Mouse (Mus musculus) thymus, adult 2 months (tissue): Measurements from ENCODE around the gene Btbd9.

Experiments used
- CTCF ChIP-seq: fragments of 200-500 bp; IDR thresholded peaks from 2 replicates; pipeline ENCODE4 v1.5.1; 2012; ENCODE audit warnings: mild to moderate bottlenecking, control low read depth, low read length, moderate library complexity, borderline replicate concordance; ENCODE audit not compliant: control insufficient read depth, poor library complexity, insufficient read depth; ENCODE audit errors: extremely low read depth
- POLR2A ChIP-seq: fragments of 200-500 bp; IDR thresholded peaks from 2 replicates; pipeline ENCODE4 v1.6.1; 2012; ENCODE audit warnings: mild to moderate bottlenecking, low read length, control low read depth, moderate library complexity; ENCODE audit not compliant: control insufficient read depth, poor library complexity, insufficient read depth; ENCODE audit errors: extremely low read depth

DNA sequence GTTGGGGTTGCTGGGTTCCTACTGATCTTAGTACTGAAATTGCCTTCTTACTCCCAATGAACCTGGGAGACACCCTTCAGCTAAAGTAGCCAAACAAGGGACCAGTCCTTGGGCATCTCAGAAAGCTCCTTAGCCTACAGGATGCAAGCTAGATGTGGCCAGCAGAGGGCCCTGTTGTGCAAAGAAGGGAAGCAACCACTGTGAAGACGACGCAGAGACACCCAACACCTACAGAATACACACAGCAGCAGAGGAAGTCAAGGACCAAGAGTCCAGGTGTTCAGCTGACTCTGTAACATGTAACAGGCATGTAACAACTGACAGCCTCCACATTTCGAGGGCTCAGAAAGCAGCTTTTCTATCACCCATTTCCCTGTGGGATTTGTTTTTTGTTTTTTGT is 16.8 kb downstream of the Btbd9 start:
- peak; percentile 76; the same call in 1 of the 2 replicates for TF ChIP-seq CTCF
- no peak for TF ChIP-seq POLR2A
